Mouse (Mus musculus): ENCODE measurements at regions not wholly inside any gene's neighbourhood (a gene's known extent, or its start where the extent isn't known, plus 50 kb on each side); places are given as distances from the start of the nearest gene placed in this dataset.

DNA sequence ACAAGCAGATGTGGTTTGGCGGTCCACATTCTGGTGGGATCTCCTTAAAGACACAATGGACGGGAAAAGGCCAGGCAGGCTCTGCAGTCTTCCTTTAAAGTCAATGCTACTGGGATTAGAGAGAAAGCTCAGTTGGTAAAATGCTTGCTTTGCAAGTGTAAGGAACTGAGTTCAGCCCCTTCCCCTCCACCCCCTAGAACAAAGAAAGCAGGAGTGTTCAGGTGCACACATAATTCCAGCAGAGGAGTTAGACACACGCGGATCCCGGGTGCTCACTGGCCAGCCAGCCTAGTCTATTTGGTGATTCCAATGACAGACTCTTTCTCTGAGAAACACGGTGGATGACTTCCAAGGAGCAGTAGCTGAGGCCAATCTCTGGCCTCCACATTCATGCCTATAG lies 213.0 kb upstream of the Zfp64 start:
- TF ChIP-seq CTCF (IDR thresholded peaks at IDR 0.05; ENCODE audit: insufficient read depth, low read length) (no peak), POLR2A (IDR thresholded peaks at IDR 0.05; ENCODE audit: borderline replicate concordance, extremely low read depth, low read depth, low read length) (no peak)
